Mouse (Mus musculus) cerebellum, postnatal 25 days (tissue): ENCODE measurements around the gene Slc12a8.

ENCODE experiments used
- DNase-seq, 2 experiments: peaks; one replicate each; pipeline ENCODE4 v3.0.0; 2021; ENCODE audit warnings: mixed read lengths in 2 of 2

Gene Slc12a8

DNA sequence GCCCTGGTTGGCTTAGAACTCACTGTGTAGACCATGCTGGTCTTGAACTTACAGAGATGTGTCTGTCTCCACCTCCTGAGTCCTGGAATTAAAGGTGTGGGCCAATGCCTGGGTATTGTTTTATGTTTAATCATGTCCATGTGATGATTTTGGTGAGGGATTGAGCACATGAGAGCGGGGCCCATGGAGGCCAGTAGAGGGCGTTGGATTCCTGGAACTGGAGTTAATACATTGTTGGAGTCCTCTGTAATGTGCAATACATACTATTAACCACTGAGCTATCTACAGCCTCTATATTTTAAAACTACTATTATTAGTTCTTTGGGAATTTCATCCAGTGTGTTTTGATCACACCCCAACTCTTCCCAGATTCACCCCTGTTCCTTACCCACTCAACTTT is 27.2 kb downstream of the Slc12a8 start:
- DNase-seq = no peak

- no peak for DNase-seq
These were observed 28.4 kb downstream of the Slc12a8 start for GRCm38 (mm10) chr16:33545530-33545929.

- DNase-seq = no peak
These were observed 36.7 kb downstream of the Slc12a8 start for GRCm38 (mm10) chr16:33553689-33554342.

- no peak for DNase-seq
These were observed 41.0 kb downstream of the Slc12a8 start for GRCm38 (mm10) chr16:33558121-33558520.

DNA sequence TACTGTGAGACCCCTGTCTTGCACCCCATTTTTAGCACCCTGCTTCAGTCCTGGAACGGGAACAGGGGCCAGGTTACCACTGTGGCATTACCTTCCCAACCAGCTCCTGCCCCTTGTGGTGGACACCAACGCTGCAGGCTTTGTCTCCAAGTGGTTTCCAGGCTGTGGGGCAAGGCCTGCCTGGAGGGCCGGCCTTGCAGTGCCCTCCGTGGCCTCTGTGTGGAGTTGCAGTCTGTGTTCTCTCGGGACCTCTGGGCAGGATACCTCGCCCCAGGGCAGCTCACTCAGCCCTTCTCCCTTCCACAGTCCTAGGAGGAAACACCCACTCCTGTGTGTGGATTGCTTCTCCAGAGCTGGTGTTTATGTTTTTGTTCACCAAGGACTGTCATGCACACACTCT is 43.2 kb downstream of the Slc12a8 start:
- DNase-seq = peak; percentile 86 to 91

- DNase-seq = no peak
These were observed 44.3 kb downstream of the Slc12a8 start for GRCm38 (mm10) chr16:33561308-33562009.

DNA sequence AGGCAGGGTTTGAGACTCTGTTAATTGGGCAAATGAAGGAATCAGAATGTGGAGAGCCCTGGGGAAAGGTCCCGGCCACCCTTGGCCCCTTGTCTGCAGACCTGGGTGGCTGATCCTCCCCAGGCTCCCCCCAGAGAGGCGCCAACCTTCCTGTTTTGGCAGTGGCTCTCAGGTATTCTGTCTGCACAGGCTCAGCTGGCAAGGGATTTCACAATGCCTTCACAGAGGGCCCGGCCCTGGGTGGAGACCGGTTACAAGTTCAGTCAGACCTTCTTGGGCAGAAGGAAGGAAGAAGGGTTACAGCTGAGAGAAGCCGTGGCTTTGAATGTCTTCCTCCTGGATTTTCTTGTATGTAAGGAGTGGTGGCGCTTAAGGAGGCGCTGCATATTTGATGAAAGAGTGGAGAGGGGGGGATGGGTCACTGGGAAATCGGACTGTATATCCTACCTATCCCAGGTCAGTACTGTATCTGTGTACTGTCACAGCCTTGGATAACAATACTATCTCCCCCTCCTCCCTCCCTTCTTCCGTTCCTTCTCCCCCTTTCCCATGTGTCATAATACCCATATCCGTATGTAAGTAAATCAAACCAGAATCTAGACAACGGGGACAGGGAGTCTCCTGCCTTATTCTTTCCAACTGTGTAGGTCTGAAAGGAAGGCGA is 45.9 kb downstream of the Slc12a8 start:
- DNase-seq = no peak

GRCm38 (mm10) chr16:33563538-33564013 is 46.4 kb downstream of the Slc12a8 start:
- DNase-seq = no peak

DNA sequence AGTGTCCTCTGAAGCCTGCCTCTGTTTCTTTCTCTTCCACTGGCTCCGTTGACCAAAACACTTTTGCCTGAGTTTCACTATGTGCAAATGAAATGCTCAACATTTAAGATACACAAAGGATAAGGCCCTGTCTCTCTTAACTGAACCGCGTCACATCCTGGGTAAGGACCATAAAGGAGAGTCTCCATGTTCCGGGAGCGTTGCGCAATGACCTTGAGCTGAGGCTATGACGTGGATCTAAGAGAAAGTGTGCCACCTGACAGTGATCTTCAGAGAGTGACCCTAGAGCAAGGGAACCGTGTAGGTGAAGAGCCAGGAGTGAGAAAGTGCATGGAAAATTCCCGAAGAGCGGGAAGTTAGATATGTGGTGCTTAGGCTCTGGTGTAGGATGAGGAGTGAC is 49.3 kb downstream of the Slc12a8 start:
- DNase-seq = no peak

- DNase-seq = peak in 1 of 2 experiments; percentile 45
These were observed 50.6 kb downstream of the Slc12a8 start for GRCm38 (mm10) chr16:33567736-33568135.

DNA sequence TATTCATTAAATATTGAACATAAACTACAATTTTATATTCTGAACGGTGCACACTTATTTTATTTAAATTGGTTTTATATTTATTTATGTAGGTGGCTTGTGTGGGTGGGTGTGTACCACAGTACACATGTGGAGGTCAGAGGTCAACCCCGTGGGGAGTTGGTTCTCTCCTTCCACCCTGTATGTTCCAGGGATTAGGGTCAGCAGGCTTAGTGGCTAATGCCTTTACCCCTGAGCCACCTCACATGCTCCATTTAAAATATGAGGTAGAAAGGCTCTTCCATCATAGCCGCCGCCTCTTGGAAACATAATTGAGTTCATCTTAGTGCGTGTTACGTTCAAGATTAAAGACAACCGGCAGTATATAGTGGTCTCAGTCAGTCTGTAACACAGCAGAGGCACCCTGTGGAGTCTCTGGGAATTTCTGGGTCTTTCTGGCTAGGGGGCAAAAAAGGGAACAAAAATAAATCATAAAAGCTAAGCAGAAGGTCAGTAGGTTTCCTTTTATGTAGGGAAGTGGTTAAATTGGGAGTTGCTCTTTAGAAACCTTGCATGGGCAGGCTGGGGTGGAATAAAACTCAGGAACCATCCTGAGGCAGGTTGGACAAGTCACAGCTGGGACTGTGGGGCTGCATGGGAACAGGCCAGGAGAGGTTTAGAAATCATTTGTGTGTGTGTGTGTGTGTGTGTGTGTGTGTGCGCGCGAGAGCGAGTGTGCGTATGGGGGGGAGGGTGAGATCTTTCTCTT is 51.3 kb downstream of the Slc12a8 start:
- no peak for DNase-seq

GRCm38 (mm10) chr16:33572646-33573045 is 55.5 kb downstream of the Slc12a8 start:
- DNase-seq = no peak

GRCm38 (mm10) chr16:33573703-33574102 is 56.6 kb downstream of the Slc12a8 start:
- DNase-seq = no peak

DNA sequence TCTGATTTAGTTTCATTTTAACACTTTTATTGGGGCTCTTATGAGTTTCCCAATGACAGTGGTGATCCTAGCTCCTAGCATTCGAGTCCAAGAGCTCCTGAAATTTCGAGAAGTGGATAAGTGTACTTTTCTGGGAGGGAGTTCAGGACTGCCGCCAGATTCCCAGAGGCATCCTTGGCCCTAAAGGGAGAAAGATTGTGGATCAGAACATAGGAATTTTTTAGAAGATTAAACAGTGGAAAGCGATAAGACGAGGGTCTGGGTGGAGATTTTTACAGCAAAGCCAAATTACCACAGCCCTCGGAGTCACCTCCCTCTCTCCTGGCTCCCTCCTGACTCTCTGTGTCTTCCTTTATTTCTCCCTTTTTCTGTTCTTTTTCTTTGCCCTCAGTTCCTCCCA is 58.6 kb downstream of the Slc12a8 start:
- no peak for DNase-seq

DNA sequence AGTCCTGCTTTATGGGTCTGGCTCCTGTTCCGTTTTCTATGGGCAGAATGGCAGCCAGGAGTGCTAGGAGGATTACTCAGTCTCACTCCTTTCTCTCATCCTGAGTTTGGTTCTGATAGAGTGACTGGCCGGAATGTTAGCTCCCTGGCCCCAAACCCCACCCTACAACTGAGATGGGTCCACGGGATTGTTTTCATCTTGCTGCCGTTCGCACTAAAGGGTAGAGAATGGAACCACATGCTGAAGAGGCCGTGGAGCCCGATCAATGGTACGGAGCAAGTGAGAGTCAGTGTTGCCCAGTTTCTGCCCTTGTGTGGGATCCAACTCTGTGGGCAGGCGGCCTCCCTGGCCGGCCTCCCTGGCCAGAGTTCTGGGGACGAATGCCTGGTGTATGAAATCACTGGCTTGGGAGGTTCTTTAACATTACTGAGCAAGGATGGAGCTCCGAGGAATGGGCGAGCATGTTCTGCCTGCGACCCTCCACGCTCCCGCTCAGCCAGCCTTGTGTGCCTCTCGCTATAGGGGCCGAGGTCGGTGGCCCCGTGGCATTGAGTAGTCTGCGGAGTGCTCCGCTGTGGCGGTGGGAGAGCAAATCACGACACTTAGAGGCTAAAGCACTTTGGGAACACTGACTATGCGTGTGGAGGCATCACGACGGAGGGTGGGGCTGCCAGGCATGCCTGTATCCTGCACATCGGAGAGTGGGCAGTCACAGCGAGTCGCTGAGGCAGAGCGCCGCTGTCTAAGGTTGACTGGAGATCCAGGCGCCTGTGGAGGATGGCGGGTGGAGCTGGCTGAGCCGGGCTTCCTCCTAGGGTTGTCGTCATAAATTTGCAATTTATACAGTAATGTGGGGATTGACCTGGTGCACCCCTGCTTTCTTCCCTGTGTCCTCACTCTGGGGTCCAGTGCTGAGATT is 59.4 kb downstream of the Slc12a8 start:
- peak in 1 of 2 experiments; percentile 30 for DNase-seq

GRCm38 (mm10) chr16:33578462-33578861 is 61.3 kb downstream of the Slc12a8 start:
- no peak for DNase-seq

- DNase-seq = peak; percentile 53 to 55
These were observed 63.2 kb downstream of the Slc12a8 start for GRCm38 (mm10) chr16:33580331-33580730.

DNA sequence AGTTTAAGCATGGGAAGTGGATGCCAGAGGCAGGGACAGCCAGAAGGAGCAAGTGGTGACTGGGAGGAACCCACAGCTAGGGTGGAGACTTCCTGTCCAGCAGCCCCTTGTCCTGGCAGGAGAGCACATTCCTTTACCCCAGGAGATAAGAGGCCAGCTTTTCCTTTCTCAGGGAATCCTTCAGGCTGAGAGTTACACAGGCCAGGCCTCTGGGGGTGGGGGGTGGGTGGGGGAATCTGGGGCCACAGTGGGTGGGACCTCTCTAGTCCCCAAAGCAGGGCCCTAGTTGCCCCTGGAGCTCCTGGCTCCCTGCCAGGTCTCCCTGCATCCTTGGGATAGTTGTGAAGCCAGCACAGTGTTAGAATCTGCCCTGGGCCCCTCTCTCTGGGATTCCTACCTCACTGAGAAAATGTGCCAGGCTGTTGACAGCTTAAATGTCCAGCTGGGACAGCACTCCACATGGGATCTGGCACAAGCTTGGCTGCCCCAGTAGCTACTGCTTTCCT is 63.7 kb downstream of the Slc12a8 start:
- DNase-seq = peak; percentile 65

- no peak for DNase-seq
These were observed 64.6 kb downstream of the Slc12a8 start for GRCm38 (mm10) chr16:33581661-33582099.

- DNase-seq = no peak
These were observed 65.4 kb downstream of the Slc12a8 start for GRCm38 (mm10) chr16:33582495-33582894.

DNA sequence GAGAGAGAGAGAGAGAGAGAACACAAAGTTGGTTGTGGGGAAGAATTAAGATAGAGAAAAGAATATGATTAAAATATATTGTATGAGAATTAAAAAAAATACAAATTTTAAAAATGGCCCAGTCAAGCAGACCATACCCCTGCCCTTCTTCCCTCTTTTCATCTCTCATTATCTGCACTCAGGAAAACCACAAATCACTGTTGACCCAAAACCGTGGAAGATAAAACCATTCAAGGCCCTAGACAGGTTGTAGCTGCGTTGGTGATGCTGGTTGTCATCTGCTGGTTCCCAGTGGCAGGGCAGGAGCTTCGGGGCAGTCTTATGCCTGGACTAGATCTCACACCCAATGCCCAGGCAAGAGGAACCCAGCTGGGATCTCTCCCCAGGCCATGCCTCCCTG is 66.2 kb downstream of the Slc12a8 start:
- DNase-seq = no peak
